Mouse (Mus musculus) gastrocnemius, postnatal 10 days (tissue): ENCODE measurements around the gene Fbxo45. TPM values are rescaled to one million over a fixed set of nuclear protein-coding genes. Genes with fewer than 3 reads are reported as not detected.

Source experiments
- DNase-seq: peaks from one replicate; pipeline ENCODE4 v3.0.0; 2021; ENCODE audit warnings: mixed read lengths
- microRNA-seq, 2 experiments: library from miRNA; unstranded; fragments of <30 nt; microRNA quantifications; one replicate each; pipeline ENCODE4 v1.2.0; 2021
- total RNA-seq, 2 experiments: library from RNA; stranded (reverse); gene quantifications; 2 replicates each; pipeline ENCODE4 v1.2.3; 2021

The Fbxo45 gene
- total RNA-seq, 2 experiments from 2014 or later, result 11.2 to 11.6 TPM

DNA sequence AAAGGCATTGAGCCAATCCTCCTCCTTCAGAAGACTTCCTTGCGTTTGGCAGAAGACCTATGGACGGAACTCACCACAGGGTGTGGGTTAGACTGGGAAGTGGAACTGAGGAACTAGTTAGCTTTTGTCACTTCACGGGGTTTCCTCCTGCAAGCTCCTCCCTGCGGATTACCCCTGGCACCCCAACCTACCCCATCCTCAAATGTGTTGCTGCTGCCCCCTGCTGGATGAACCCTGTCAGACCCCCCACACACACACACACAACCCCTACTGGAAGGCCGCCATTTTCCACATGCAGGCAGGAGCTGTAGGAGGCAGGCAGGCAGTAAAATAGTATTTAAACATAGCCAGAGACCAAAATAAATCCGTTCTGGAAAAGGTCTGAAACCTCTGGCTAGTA, 44.3 kb downstream of the Fbxo45 start:
- peak; percentile 57 for DNase-seq

DNA sequence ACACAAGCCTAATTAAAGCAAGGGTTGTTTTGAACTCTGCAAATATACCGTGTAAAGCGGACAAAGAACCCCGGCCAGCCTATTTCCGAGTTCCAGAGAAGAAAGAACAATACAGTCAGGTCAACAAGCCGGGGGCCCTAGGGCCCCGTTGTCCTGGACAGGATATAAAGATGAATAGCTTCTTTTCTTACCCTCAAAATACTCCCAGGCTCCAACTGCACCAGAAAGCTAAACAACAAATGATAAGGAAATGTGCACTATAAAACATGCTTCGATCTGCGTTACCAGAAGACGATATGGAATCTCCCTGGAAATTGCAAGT, 46.0 kb downstream of the Fbxo45 start:
- DNase-seq, result no peak

GRCm38 (mm10) chr16:32200256-32201003, 46.5 kb downstream of the Fbxo45 start:
- peak; percentile 31 for DNase-seq

- DNase-seq, result no peak
Measured at GRCm38 (mm10) chr16:32190011-32190441, 56.9 kb downstream of the Fbxo45 start.

DNA sequence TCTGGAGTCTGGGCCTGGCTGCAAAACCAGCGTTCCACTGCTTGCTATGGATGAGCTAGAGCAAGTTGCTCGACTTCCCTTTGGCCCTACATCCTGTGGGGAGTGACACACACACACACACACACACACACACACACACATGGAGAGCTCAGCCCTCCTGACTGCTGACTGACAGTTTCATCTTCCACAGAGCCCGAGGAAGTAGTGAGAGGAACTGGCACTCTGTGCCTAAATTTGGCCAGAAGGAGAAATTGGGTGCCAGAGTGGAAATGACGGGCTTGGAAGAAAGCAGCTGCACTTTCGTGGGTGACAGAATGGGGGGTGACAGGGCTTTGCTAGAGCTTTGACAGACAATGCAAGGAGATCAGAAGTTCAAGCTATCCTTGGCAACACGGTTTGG, 57.8 kb downstream of the Fbxo45 start:
- DNase-seq, result peak; percentile 22

- no peak for DNase-seq
Measured at GRCm38 (mm10) chr16:32186056-32186455, 60.9 kb downstream of the Fbxo45 start.

Small RNA genes within 50 kb of the gene (microRNA-seq; reads per million reads assigned to microRNA genes)
- 0 reads per million in 2 experiments for gene Mir1946a

Other genes starting within 250 kb of the Fbxo45 start
- gene Senp5, start 243.9 kb downstream of the Fbxo45 start, total RNA-seq, result 10 to 100 TPM; 13.8 to 17.0 TPM
- 10 to 100 TPM; 22.7 to 26.7 TPM for gene Pak2, start 167.8 kb downstream of the Fbxo45 start, total RNA-seq
- 10 to 100 TPM; 15.9 to 16.1 TPM for gene Pigx, start 147.4 kb downstream of the Fbxo45 start, total RNA-seq
- gene Cep19, start 147.4 kb downstream of the Fbxo45 start, total RNA-seq, result 1 to 10 TPM; 6.3 to 7.3 TPM
- gene Nrros, start 81.6 kb downstream of the Fbxo45 start, total RNA-seq, result 1 to 10 TPM; 7.4 to 9.0 TPM
- gene Bex6, start 67.3 kb downstream of the Fbxo45 start, total RNA-seq, result under 1 TPM in 1 of 2 experiments, not detected in 1; 0.47 TPM
- gene Wdr53, start 69 bp upstream of the Fbxo45 start, total RNA-seq, result 1 to 10 TPM; 6.1 to 7.3 TPM
- 10 to 100 TPM; 13.1 to 18.3 TPM for gene Smco1, start 24.3 kb upstream of the Fbxo45 start, total RNA-seq
- 10 to 100 TPM; 11.6 to 13.4 TPM for gene Rnf168, start 30.3 kb upstream of the Fbxo45 start, total RNA-seq
- 10 to 100 TPM; 25.3 to 31.1 TPM for gene Ubxn7, start 85.1 kb upstream of the Fbxo45 start, total RNA-seq
- 1 to 10 TPM in 1 of 2 experiments, not detected in 1; 1.2 TPM for gene Tm4sf19, start 153.3 kb upstream of the Fbxo45 start, total RNA-seq
- 1 to 10 TPM; 4.7 to 5.6 TPM for gene Tctex1d2, start 172.5 kb upstream of the Fbxo45 start, total RNA-seq
- 10 to 100 TPM; 66.5 to 68.7 TPM for gene Pcyt1a, start 183.8 kb upstream of the Fbxo45 start, total RNA-seq
- not detected for gene Slc51a, start 240.7 kb upstream of the Fbxo45 start, total RNA-seq
- not detected for gene Zdhhc19, start 249.1 kb upstream of the Fbxo45 start, total RNA-seq